Mouse (Mus musculus) kidney, adult 2 months (tissue): ENCODE measurements at regions not wholly inside any gene's neighbourhood (a gene's known extent, or its start where the extent isn't known, plus 50 kb on each side); places are given as distances from the start of the nearest gene placed in this dataset.

Experiments
- CTCF ChIP-seq: fragments of 200-500 bp; conservative IDR thresholded peaks from 2 replicates; pipeline ENCODE4 v1.5.1; 2011; ENCODE audit warnings: low read depth, mild to moderate bottlenecking, control low read depth, low read length, moderate library complexity, mixed read lengths; ENCODE audit not compliant: insufficient read depth, insufficient read length
- POLR2A ChIP-seq: fragments of 200-500 bp; IDR thresholded peaks from one replicate; pipeline ENCODE4 v1.6.1; 2011; ENCODE audit warnings: low read depth, low read length, control low read depth

- TF ChIP-seq CTCF (no peak), POLR2A (no peak)
Observed at GRCm38 (mm10) chr2:19086167-19086566, 88.0 kb downstream of the 4930426L09Rik start.
